Mouse (Mus musculus): Measurements from ENCODE around the gene B3galnt1.
"Not testable (repeated sequence)": the region's sequence is repeated elsewhere in the genome, so short reads cannot be mapped to it uniquely, and the experiment has no call there.

B3galnt1 gene

DNA sequence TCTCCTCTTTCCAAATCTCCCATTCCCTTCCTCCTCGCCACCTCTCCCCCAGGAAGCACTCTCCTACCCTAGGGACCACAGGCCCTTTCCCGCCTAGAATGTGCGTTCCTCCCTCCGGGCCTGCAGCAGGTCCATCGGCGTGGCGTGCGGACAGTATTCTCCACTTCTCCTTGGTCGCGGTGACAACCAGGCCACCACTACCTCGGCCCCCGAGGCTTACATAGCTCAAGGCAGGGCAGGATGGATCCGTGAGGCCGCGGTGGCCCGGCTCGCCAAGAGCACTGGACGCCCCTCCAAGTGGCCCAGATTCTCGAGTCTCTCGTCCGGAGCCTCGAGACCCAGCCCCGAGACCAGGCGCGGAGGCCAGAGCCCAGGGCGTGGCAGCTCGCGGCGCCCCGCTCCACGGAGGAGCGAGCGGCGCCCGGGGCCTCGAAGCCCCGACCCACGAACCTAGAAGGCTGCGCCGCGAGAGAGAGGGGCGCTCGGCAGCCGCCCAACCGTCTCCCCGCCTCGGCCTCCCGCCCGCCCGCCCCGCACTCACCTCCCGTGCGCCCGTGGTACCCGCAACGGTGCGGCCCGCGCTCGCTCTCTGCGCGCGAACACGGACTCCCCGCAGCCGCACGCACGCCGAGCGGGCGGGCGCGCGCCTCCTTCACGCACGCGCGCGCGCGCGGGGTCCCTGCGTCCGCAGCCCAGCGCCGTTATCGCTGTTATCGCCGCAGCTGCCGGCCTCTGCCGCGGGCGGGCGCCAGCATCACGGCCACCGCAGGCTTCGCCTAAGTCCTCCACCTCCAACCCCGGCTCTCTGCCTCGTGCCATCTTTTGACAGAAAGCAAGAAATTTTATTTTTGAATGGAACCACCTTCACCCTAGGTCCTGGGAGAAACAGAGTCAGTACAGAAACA is at the start of gene B3galnt1:
Gene B3galnt1, minus strand, starts transcription at position 700 of the 905 bp plus-strand sequence.
- peak; percentile 58 for DNase-seq (ENCODE audit: low read depth, low spot score)

DNA sequence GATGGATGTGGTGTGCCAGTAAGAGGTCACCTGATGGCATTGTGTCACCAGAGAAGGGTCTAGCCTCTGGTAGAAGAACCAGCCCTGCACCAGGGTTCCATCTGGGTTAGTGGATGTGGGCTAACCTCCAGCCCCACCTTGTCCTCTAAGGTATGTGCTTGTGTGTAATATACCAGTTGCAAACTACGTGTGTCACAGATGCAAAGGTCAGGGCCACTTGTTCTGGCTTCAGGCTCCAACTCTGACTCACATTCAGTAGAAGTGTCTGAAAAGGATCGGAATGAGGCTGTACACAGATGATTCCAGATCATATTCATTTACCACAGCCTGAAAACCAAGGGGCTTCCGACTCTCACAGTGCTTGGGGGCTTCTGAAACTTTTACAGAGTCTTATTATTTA is 35.8 kb upstream of the B3galnt1 start:
- no peak for DNase-seq (ENCODE audit: low read depth, low spot score)

DNA sequence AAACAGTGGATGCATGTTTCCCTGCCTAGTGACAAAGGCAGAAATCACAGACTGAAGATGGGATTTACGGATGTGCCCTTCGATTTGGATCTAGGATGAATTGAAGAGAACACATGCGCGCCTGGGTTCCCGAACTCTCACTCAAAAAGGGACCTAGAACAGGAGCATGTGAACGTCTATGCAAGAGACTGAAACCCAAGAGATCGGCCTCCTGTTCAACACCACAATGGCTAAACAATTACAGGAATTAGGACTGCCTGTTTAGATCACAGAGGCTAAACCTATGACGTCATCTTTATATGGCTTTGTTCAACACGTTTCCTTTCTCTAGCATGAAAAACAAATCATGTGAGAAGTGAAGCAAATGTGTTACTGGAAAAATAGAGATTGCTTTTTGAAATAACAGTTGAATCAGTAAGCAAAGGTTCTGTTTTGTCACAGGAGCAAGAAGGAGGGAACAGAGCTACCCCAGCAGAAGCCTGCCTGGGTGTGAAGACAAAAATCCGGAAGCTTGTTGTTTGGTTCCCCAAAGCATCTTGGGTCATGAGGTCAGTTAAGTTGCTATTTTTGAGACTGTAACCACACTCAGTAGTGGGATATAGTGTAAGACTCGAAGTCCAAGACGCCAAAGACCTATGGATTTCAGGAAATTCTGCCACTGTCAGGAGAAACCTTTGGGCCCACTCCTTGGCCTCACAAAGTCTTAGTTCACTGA is 35.1 kb upstream of the B3galnt1 start:
- DNase-seq (ENCODE audit: low read depth, low spot score): no peak

DNA sequence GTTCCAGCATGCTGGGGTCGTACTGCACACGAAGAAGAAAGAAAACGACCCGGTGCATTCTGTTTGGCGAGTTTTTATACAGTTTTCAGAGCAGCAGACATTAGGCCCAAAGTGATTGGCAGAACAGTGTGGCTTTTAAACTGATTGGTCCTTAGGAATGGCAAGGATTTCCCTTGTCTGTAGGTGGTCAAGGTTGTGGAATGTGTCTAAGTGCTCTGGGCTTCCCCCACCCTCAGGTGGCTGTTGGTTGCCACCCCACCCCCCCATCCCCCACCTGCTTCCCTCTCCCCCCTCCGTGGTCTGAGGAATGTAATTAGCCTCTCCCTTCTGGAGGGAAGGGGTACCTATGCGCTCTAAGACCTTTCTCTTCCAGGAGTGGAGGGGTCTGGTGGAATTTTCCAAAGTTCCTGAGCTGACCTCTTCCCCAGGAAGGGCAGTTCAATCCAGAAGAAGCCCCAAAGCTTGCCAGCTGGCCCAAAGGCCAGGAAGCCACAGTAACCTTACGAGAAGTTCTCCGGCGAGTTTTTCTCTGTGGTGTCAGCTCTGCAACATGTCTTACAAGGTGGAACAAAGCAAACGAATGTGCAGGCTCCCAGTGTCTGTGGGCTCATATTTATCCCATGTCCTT is 28.3 kb upstream of the B3galnt1 start:
- DNase-seq (ENCODE audit: low read depth, low spot score): no peak

DNA sequence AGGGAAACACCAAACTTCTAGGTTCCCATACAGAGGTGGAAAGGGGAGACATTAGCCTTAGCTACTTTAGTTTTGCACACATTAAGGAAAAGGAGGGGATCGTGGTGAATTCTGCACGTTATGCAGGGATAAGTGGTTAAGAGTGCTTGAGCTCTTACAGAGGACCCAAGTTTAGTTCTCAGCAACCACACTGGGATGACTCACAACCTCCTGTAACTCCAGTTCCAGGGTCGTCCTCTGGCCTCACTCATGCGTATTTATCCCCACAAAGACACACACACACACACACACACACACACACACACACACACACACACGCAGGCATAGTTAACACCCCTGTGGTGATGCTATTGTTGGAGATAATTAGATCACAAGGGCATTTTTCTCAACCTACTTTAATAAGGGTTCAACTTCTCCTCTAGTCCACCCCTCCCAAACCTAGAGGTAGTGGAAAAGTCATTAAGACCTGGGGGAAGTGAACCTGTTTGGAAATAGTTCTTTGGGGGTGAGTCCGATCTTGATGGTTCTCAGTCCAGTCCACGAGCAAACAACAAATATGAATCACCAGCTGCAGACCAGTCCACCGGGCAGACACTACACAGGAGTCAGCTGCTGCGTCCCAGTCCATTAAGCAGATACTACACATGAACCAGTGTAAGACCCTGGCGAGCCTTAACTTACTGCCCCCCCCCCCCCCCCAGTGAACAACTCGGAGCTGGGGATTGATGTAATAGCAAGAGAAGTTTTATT is 27.6 kb upstream of the B3galnt1 start:
- no peak for DNase-seq (ENCODE audit: low read depth, low spot score)

DNA sequence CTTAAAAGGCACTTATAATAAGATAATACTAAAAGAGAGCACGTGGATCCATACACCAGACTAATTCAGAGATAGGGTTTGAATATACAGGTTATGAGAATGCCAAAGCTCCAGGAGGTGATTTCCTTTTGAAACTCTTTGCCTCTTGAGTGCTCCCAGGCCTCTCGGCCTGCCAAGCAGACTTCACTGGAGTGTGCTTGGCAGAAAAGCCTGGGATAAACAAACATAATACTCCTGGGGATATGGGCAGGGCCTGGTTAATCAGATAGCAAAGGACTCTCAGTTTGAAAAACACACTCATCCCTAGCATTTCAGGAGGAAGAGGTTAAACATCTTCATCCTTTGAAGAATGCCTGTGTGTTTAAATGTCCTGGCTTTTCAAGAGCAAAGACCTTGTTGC is 25.4 kb upstream of the B3galnt1 start:
- DNase-seq (ENCODE audit: low read depth, low spot score): no peak

DNA sequence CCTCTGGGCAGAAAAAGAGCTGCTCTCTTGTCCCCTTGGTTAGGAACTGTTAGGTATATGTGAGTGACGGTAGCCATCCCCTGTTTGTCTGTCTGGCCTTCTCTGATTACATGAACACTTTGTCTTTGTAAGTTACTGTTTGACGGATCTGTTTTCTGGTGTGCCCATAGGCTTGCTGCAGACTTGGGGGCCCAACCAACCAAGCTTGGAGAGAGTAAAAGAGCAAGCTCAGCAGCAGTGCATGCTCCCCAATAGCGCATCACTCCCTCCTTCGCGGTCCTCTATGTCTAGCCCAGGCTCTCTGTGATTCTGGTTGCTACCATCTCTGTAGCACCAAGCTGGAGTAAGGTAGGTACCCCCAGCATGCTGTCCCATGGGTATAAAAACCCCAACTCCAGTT is 9.1 kb upstream of the B3galnt1 start:
- DNase-seq (ENCODE audit: low read depth, low spot score): no peak

DNA sequence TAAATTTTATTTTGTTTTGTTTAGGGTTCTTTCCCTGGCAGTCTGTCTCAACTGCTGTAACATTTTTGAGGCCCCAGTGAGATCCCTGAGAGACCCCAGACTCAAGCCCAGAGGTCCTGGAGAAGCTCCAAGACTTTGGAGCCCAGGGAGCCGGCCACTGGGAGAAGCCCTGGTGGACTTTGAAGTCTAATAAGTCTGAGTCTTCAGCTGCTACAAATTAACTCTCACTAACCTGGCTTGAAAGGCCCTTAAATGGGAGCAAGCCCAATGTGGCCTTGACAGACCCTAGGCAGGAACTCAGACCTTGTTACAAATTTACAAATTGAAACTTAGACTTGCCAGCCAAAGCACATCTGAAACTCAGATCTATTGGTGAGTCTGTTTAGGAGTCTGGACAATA is 8.7 kb upstream of the B3galnt1 start:
- DNase-seq (ENCODE audit: low read depth, low spot score): no peak

DNA sequence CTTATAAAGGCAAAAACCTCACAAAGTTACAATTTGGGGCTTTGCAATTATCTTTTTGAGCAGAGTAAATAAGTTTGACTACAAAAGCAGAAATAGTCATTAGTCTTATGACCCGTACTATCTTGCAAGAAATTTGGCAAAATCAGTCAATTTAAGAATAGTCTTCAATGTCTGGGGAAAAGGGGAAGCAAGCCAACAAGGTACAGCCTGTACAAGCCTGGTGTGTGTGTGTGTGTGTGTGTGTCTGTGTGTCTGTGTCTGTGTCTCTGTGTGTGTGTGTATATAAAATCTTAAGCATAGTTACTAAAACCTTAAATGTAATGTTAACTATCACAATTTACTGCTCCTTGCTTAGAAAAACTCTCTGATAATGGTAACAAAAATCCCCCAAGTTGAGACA is 8.2 kb upstream of the B3galnt1 start:
- DNase-seq (ENCODE audit: low read depth, low spot score): no peak

DNA sequence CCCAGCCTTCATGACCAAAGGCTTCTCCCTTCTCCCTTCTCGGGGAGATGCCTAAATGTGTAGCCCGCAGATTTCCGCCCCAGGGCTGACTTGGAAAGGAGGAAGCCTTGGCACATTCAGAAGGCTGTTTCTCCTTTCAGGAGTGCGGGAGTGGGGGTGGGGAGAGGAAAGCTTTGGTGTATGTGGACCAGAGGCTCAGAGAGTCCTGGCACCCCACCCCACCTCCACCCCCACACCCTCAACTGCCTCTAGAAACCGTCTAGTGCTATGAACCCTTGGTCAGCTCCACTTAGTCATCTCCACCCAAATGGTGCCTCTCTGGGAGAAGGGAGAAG is 373 bp upstream of the B3galnt1 start:
- DNase-seq (ENCODE audit: low read depth, low spot score): peak; percentile 59

DNA sequence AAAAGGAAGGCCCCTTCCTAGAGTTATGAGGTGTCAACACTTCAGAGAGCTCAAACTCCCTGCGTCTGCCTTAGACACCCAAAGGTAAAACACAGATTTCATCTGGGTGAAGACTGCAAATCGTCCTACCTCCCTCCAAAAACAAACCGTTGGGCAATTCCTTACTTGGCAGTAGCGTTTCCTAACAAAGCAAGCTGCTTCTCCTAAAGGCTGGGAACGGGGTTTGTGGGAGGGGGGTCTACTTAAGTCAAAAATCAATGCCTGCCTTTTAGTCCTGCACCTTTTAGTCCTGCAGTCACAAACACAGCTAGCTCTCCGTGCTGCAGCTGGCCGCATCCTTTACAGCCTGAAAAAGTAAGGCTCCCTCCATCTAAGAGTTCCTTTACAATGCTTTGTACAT is 944 bp downstream of the B3galnt1 start:
- DNase-seq (ENCODE audit: low read depth, low spot score): no peak

DNA sequence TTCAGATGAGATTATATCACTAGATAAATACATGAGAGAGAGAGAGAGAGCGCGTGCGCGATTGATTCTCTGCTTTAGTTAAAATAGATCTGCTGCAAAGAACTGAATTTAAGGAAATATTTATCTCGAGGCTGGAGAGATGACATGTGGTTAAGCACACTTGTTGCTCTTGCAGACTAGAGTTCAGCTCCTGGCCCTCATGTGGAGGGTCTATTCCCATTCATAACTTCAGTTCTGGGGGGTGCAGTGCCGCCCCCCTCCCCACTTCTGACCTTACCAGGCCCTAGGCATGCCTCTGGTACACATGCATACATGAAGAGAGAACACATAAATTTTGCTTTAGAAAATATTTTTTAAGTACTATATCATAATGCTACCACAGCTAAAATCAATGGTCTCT is 1.5 kb downstream of the B3galnt1 start:
- DNase-seq (ENCODE audit: low read depth, low spot score): no peak

DNA sequence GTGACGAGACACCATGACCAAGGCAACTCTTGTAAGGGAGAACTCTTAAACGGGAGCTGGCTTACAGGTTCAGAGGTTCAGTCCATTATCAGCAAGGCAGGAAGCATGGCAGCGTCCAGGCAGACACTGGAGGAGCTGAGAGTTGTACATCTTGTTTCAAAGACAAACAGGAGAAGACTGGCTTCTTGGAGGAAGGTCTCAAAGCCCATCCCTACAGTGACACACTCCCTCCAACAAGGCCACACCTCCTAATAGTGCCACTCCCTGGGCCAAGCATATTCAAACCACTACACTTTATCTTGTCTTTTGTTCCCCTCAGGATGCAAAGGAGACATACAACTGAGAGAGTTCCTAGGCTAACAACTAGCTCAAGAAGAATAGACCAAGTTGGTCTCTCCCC is 2.6 kb downstream of the B3galnt1 start:
- no peak for DNase-seq (ENCODE audit: low read depth, low spot score)

DNA sequence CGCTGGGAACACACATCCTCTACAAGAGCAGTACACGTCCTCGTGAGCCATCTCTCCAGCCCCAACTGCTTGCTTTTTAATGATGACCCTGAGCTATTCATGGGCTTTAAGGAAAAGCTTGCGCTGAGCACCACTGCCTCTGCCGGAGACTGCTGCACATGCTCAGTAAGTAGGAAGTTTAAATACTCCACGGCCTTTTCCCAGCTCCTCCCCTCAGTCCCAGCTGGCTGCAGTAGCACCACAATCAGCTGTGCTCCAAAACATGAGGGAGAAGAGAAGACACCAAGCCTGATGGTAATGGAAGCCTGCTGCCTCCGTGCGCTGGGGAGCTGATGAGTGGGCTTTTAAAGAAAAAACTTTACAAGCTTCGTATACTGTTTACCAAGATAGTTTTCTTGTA is 4.7 kb downstream of the B3galnt1 start:
- DNase-seq (ENCODE audit: low read depth, low spot score): no peak

DNA sequence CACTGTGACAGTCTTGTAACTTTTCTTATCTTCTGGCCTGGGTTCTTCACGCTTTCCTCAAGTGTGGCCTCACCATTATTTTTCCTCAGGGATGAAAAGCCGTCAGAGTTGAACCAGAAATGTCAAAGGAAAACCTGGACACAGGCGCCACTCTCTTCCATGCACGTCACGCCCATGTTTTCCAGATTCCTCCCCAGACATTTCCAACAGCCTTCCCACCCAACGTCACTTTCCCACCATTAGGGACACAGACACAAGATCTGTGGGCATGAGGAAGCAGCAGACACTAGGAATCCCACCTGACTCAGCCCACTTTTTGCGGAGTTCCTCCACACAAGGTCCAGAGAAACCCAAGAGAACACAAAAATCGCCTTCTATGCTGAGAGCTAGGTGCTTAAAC is 5.3 kb downstream of the B3galnt1 start:
- no peak for DNase-seq (ENCODE audit: low read depth, low spot score)

DNA sequence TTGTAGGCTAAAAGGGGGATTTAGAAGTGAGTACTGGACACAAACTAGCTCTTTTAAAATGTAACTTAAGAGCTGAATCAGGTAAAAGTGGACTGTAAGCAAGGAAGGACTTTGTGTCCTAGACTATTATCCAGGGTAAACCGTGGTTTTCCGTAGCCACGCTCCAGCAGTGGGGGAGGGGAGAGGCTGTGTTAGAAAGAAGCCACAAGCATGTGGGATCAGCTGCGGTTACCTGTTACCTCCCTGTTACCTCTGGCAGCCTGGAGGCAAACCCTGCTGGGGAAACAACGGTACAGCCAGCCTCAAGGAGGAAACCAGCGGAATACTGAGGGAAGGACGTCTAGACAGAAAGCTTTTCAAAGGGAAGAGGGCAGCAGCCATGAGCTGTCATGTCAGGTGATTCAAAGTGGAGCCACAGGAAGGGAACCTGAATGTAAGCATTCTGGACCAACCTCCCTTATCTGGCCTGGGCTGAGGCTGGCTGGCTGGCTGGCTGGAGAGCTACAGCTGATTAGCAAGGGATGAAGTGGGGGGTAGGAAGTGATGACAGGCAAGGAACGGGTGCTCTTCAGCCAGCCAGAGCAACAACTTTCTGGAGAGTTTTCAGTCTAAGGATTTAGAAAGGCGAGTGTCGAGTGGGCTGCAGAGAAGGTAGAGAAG is 10.5 kb downstream of the B3galnt1 start:
- DNase-seq (ENCODE audit: low read depth, low spot score): no peak

DNA sequence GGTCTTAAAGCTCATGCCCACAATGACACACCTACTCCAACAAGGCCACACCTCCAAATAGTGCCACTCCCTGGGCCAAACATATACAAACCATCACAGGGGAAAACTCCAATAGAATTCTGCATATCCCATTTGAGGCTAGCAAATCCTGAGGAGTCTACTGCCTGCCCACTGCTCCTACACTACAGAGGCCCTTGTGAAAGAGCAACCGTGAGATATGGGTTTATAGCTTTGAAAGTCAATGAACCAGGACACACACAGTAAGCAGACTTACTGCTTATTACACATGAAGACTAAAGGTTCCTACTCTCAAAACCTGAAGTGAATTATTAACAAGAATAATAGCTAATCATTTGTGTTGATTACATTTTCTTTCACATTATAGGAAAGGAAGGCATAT is 15.0 kb downstream of the B3galnt1 start:
- no peak for DNase-seq (ENCODE audit: low read depth, low spot score)

DNA sequence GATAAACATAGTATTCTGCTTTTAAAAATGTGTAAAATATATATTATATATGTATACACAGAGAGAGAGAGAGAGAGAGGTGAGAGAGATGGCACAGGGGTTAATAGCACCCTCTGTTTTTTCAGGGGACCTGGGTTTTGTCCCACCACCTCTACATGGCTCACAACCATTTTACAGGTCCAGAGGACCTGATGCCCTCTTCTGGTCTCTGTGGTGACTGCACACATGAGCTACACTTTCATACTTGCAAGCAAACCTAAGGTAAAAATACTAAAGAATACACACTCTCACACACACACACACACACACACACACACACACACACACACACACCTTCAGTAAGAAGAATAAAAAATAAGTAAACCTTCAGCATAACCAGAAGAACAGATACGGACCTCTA is 20.0 kb downstream of the B3galnt1 start:
- no peak for DNase-seq (ENCODE audit: low read depth, low spot score)

DNA sequence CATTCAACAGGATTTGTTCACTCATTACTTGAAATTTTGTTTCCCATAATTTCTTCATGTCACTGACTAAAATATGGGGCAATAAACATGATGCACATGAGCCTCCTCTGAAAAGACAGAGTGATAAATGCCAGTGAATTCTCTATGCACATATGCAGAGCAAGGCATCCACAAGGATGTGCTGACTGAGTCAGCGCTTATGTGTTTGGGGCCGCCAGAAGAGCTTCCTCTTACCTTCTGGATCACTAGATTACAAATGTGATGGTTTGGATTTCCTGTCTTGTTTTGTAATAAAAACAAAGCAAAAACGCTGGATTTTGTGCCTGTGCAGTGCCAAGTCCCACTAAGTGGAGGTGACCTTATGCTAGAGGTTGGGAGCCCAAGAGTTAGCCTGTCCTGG is 22.0 kb downstream of the B3galnt1 start:
- no peak for DNase-seq (ENCODE audit: low read depth, low spot score)

DNA sequence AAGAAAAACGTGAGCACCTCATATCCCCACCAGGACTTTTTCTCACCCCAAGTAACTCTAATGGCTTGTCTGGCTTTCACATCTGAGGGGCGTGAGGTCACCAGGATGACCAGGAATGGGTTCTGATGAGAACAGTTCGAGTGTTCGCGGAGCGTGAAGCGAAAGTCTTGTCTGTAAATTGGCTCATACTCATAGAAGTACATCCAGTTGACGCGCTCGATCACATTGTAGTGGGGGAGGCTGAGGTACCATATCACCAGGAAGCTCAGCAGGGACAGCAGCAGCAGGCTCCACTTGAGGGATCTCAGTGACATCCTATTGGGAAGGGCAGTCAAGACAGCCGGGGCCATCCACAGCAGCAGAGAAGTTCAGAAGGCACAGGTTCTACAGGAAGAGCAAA is 23.2 kb downstream of the B3galnt1 start:
- DNase-seq (ENCODE audit: low read depth, low spot score): no peak

DNA sequence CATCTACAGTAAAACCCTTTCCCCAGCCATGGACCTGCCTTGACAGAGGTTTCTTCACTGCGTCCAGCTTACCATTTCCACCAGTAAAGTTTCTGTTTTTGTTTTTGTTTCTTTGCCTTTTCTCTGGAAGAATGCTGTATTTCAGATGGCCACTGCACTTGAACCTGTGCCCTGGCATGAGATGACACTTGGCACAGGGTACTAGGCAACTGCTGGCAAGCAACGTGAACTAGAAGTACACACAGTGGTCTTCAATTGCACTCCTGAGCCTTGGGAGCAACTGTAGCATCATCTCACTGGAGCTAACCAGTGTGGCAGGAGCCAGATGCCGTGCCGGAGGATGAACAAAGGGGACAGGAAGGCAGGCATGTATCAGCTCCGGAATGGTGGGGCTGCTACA is 26.2 kb downstream of the B3galnt1 start:
- DNase-seq (ENCODE audit: low read depth, low spot score): no peak

DNA sequence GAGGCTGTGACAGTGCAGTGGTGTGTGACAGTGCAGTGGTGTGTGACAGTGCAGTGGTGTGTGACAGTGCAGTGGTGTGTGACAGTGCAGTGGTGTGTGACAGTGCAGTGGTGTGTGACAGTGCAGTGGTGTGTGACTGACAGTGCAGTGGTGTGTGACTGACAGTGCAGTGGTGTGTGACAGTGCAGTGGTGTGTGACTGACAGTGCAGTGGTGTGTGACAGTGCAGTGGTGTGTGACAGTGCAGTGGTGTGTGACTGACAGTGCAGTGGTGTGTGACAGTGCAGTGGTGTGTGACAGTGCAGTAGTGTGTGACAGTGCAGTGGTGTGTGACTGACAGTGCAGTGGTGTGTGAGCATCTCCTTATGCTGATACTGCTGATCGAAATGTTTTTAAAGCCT is 33.2 kb downstream of the B3galnt1 start:
- not testable (repeated sequence) for DNase-seq (ENCODE audit: low read depth, low spot score)
